Mouse (Mus musculus) liver, postnatal 0 days (tissue): ENCODE data around the gene Ifnar1. TPM values are rescaled to one million over a fixed set of nuclear protein-coding genes. Genes with fewer than 3 reads are reported as not detected.
A peak's percentile ranks its signal among the peaks of the same experiment; 100 is the strongest.

Source experiments
- ATAC-seq: fragments of 200-750 bp; cut with Nextera tagmentation; 2 replicates; pipeline ENCODE4 v1.8.0; 2017; ENCODE audit warnings: mild to moderate bottlenecking, moderate library complexity
- DNase-seq: peaks from one replicate; pipeline ENCODE4 v3.0.0-alpha.2; 2016
- H3K27ac ChIP-seq: fragments of 300-500 bp; sonication (generic); 2 replicates; pipeline ENCODE4 v1.5.1; 2014; ENCODE audit warnings: antibody characterized with exemption, moderate library complexity, mild to moderate bottlenecking, low read depth
- H3K27me3 ChIP-seq: fragments of 300-500 bp; sonication (generic); 2 replicates; pipeline ENCODE4 v1.6.1; 2014; ENCODE audit warnings: low read length, control low read depth, mixed read lengths; ENCODE audit not compliant: insufficient read depth
- H3K36me3 ChIP-seq: fragments of 300-500 bp; sonication (generic); replicated peaks from 2 replicates; pipeline ENCODE4 v1.6.1; 2014; ENCODE audit warnings: mild to moderate bottlenecking, control low read depth, low read length, moderate library complexity, mixed read lengths; ENCODE audit not compliant: insufficient read depth
- H3K4me1 ChIP-seq: fragments of 300-500 bp; sonication (generic); 2 replicates; pipeline ENCODE4 v1.6.1; 2014; ENCODE audit warnings: antibody characterized with exemption, mild to moderate bottlenecking, control low read depth; ENCODE audit not compliant: insufficient read depth
- H3K4me2 ChIP-seq: fragments of 300-500 bp; sonication (generic); 2 replicates; pipeline ENCODE4 v1.6.1; 2014; ENCODE audit warnings: low read depth, mild to moderate bottlenecking, low read length, moderate library complexity, mixed read lengths
- H3K4me3 ChIP-seq: fragments of 300-500 bp; sonication (generic); 2 replicates; pipeline ENCODE4 v1.5.1; 2014; ENCODE audit warnings: low read depth, low read length
- H3K9ac ChIP-seq: fragments of 300-500 bp; sonication (generic); replicated peaks from 2 replicates; pipeline ENCODE4 v1.6.1; 2014; ENCODE audit warnings: mild to moderate bottlenecking, moderate library complexity
- H3K9me3 ChIP-seq: fragments of 300-500 bp; sonication (generic); 2 replicates; pipeline ENCODE4 v1.6.1; 2016; ENCODE audit warnings: mild to moderate bottlenecking, control low read depth, low read length, mixed read lengths
- CTCF ChIP-seq: sonication (generic); IDR thresholded peaks from 2 replicates; pipeline ENCODE4 v1.5.1; 2016; ENCODE audit warnings: antibody characterized with exemption, low read depth
- EP300 ChIP-seq: IDR thresholded peaks from 2 replicates; pipeline ENCODE4 v1.6.1; 2016; ENCODE audit warnings: antibody characterized with exemption, low read depth, mild to moderate bottlenecking
- WGBS: fragments of 180-500 bp; shearing (Covaris S2); extraction: QIAGEN DNeasy Blood & Tissue Kit; methylation state at CpG from one replicate; pipeline ENCODE4 v1.1.7; 2014; ENCODE audit not compliant: insufficient replicate concordance; 5-methylcytosine and 5-hydroxymethylcytosine counted together
- polyA plus RNA-seq: library from polyadenylated mRNA; unstranded; fragments of >200 nt; fragmentation: Nextera tagmentation; extraction: Ambion mirVana; gene quantifications from 2 replicates; pipeline ENCODE4 v1.2.1, GENCODE M21; 2015

The Ifnar1 gene
- polyA plus RNA-seq, 1 experiment from 2014 or later = 16.3 TPM

- peaks cover 48% of the 10 kb centered on the region for H3K4me1 ChIP-seq
- H3K27ac ChIP-seq = peak overlapping the region; percentile 96
- ATAC-seq (peak; percentile 71), DNase-seq (peak; percentile 76)
- TF ChIP-seq CTCF = no peak
- peak; percentile 98 for TF ChIP-seq EP300
- H3K9me3 ChIP-seq = no peaks in the 10 kb centered on the region
- 22% methylated on average over 10 of the region's 10 CpGs for WGBS
- H3K9ac ChIP-seq = peak overlapping the region; percentile 95
- peaks cover 6% of the 10 kb centered on the region; the same call in 1 of the 2 replicates for H3K36me3 ChIP-seq
- peak overlapping the region; percentile 89 for H3K4me2 ChIP-seq
- H3K4me3 ChIP-seq = peak overlapping the region; percentile 86; the same call in 1 of the 2 replicates
- H3K27me3 ChIP-seq = no peaks in the 10 kb centered on the region
Measured at GRCm38 (mm10) chr16:91545597-91546281, 60.7 kb downstream of the Ifnar1 start.

GRCm38 (mm10) chr16:91546391-91546835 lies 61.4 kb downstream of the Ifnar1 start:
- H3K9ac ChIP-seq = peak overlapping the region; percentile 95
- ATAC-seq (peak; percentile 68), DNase-seq (peak; percentile 67)
- H3K4me3 ChIP-seq = peak overlapping the region; percentile 86
- TF ChIP-seq EP300 = no peak
- no peak for TF ChIP-seq CTCF
- peaks cover 6% of the 10 kb centered on the region; the same call in 1 of the 2 replicates for H3K36me3 ChIP-seq
- no peaks in the 10 kb centered on the region for H3K9me3 ChIP-seq
- peak overlapping the region; percentile 89 for H3K4me2 ChIP-seq
- 4% methylated on average over 14 of the region's 14 CpGs for WGBS
- no peaks in the 10 kb centered on the region for H3K27me3 ChIP-seq
- H3K4me1 ChIP-seq = peaks cover 51% of the 10 kb centered on the region
- H3K27ac ChIP-seq = peak overlapping the region; percentile 96

- TF ChIP-seq CTCF = no peak
- no peak for TF ChIP-seq EP300
- H3K4me2 ChIP-seq = peak within 1 kb of the TSS; percentile 89
- H3K4me1 ChIP-seq = peaks cover 53% of the 10 kb centered on the region
- H3K27ac ChIP-seq = peak within 1 kb of the TSS; percentile 96
- DNase-seq (peak; percentile 92), ATAC-seq (peak; percentile 86)
- H3K9me3 ChIP-seq = no peaks in the 10 kb centered on the region
- H3K4me3 ChIP-seq = peak within 1 kb of the TSS; percentile 86
- peaks cover 10% of the 10 kb centered on the region; the same call in 1 of the 2 replicates for H3K36me3 ChIP-seq
- H3K27me3 ChIP-seq = no peaks in the 10 kb centered on the region
- under 1% methylated on average over 52 of the region's 74 CpGs for WGBS
- peak within 1 kb of the TSS; percentile 95 for H3K9ac ChIP-seq
Measured at GRCm38 (mm10) chr16:91546836-91547741, 62.1 kb downstream of the Ifnar1 start, which contains the start of gene Ifngr2. TSS of gene Ifngr2 (plus strand) at chr16:91547072.

- Histone ChIP-seq H3K4me1 (peaks cover 57% of the 10 kb centered on the region), H3K9ac (peak overlapping the region; percentile 95), H3K36me3 (peaks cover 12% of the 10 kb centered on the region; the same call in 1 of the 2 replicates), H3K4me2 (peak overlapping the region; percentile 89), H3K27ac (peak overlapping the region; percentile 96), H3K9me3 (no peaks in the 10 kb centered on the region), H3K4me3 (peak overlapping the region; percentile 86), H3K27me3 (no peaks in the 10 kb centered on the region)
- DNase-seq = no peak
- 12% methylated on average over 5 of the region's 5 CpGs for WGBS
- no peak for ATAC-seq
- TF ChIP-seq EP300 = no peak
- TF ChIP-seq CTCF = no peak
Measured at GRCm38 (mm10) chr16:91547974-91548373, 62.9 kb downstream of the Ifnar1 start.

- H3K4me1 ChIP-seq = peaks cover 63% of the 10 kb centered on the region
- WGBS = 26% methylated on average over 5 of the region's 5 CpGs
Measured at GRCm38 (mm10) chr16:91548586-91548985, 63.5 kb downstream of the Ifnar1 start.

More at GRCm38 (mm10) chr16:91548586-91548985, 63.5 kb downstream of the Ifnar1 start:
- DNase-seq (no peak), ATAC-seq (no peak)
- TF ChIP-seq EP300 = no peak
- TF ChIP-seq CTCF = no peak
- peak overlapping the region; percentile 52 for H3K9ac ChIP-seq
- H3K4me3 ChIP-seq = peak overlapping the region; percentile 86
- H3K36me3 ChIP-seq = peaks cover 12% of the 10 kb centered on the region; the same call in 1 of the 2 replicates
- no peaks in the 10 kb centered on the region for H3K27me3 ChIP-seq
- H3K27ac ChIP-seq = peak overlapping the region; percentile 11
- H3K4me2 ChIP-seq = peak overlapping the region; percentile 89
- no peaks in the 10 kb centered on the region for H3K9me3 ChIP-seq
